8 mouse cellular contexts compared by ENCODE assay signal in the genomic region with DNA sequence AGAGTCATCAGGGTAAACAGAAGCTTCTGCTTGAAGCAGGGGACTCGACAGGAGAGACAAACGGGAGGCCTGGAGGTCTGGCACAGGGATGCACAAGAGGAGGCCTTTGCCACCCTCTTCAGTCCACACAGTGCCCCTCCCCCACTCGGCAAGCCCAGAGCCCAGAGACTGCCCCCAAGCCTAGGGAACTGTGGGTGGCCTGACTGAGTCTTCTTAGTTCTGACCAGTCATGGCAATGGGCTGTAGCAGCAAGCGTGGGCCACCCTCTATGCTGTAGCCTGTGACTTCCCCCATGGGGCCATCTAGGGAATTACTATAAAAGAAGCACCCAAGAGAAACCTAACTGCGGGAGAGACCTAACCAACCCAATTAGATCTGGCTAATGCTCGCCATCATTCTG. TPM values are rescaled to one million over a fixed set of nuclear protein-coding genes. Genes with fewer than 3 reads are reported as not detected.
DNase-seq lines count a peak whose midpoint lies in the region; ATAC-seq lines count a peak whose summit lies in the region.
"Had no signal": no experiment of that assay in that cellular context is flagged by ENCODE, and none has a peak within 500 bp of the region (broad histone marks: within the 10 kb centered on the region; RNA-seq: fewer than 3 reads in every experiment).

No protein-coding gene starts in this region.

- no peaks in the 10 kb centered on the region for H3K9me3 ChIP-seq in kidney, embryonic 16.5 days (ENCODE audit: low read length)
- no peaks in the 10 kb centered on the region for H3K9me3 ChIP-seq in intestine, embryonic 15.5 days
- H3K9me3 ChIP-seq: liver, embryonic 15.5 days had no signal

- peaks cover 34% of the 10 kb centered on the region for H3K4me1 ChIP-seq in kidney, embryonic 16.5 days (ENCODE audit: insufficient read depth, low read length)
- peaks cover 26% of the 10 kb centered on the region for H3K4me1 ChIP-seq in intestine, embryonic 15.5 days (replicated peaks)

- H3K36me3 ChIP-seq in kidney, embryonic 16.5 days (ENCODE audit: insufficient read depth, low read length) = no peaks in the 10 kb centered on the region
- no peaks in the 10 kb centered on the region for H3K36me3 ChIP-seq in intestine, embryonic 15.5 days
- H3K36me3 ChIP-seq: liver, embryonic 15.5 days had no signal

- peak overlapping the region; percentile 56 for H3K4me3 ChIP-seq in kidney, embryonic 16.5 days (ENCODE audit: low read length)
- H3K4me3 ChIP-seq in intestine, embryonic 15.5 days (replicated peaks) = peak overlapping the region; percentile 48
- H3K4me3 ChIP-seq: liver, embryonic 15.5 days had no signal

- 9% methylated on average over 6 of the region's 6 CpGs for WGBS in kidney, embryonic 16.5 days
- 12% methylated on average over 6 of the region's 6 CpGs for WGBS in intestine, embryonic 15.5 days

- H3K27me3 ChIP-seq in kidney, embryonic 16.5 days (ENCODE audit: insufficient read depth, low read length) = peaks cover 19% of the 10 kb centered on the region
- H3K27me3 ChIP-seq in intestine, embryonic 15.5 days (replicated peaks) = peaks cover 48% of the 10 kb centered on the region

- no peak overlapping the region for H3K27ac ChIP-seq in kidney, embryonic 16.5 days (ENCODE audit: low read length)
- no peak overlapping the region for H3K27ac ChIP-seq in intestine, embryonic 15.5 days
- H3K27ac ChIP-seq: liver, embryonic 15.5 days had no signal

- no peak overlapping the region for H3K9ac ChIP-seq in kidney, embryonic 16.5 days (replicated peaks; ENCODE audit: low read length)
- no peak overlapping the region for H3K9ac ChIP-seq in intestine, embryonic 15.5 days
- H3K9ac ChIP-seq: liver, embryonic 15.5 days had no signal

- ATAC-seq in kidney, embryonic 16.5 days (ENCODE audit: low FRiP score, low TSS enrichment) = peak; percentile 73
- peak; percentile 48; the same call in 1 of the 2 replicates for ATAC-seq in intestine, embryonic 15.5 days

- DNase-seq in kidney, adult 18-20 months = no peak
- peak; percentile 55 for DNase-seq in embryo, embryonic 10.5 days (ENCODE audit: low spot score)
- peak; percentile 33 for DNase-seq in lung, postnatal 25 days (ENCODE audit: low spot score)
- no peak for DNase-seq in cerebellum, adult 11 months
- DNase-seq in spleen, postnatal 4 days (ENCODE audit: low spot score in 2 of 2) = no peak

- H3K4me2 ChIP-seq in kidney, embryonic 16.5 days (replicated peaks; ENCODE audit: low read depth, low read length) = peak overlapping the region; percentile 85
- peak overlapping the region; percentile 91 for H3K4me2 ChIP-seq in intestine, embryonic 15.5 days (replicated peaks)

RNA-seq across cellular contexts. Expression of a gene that starts 1.9 kb away (rescaled TPM):
- polyA plus RNA-seq in kidney, embryonic 16.5 days (2015; fragmentation: Nextera tagmentation; extraction: Ambion mirVana) = 6.7 and 6.8 TPM in 2 replicates
- polyA plus RNA-seq in intestine, embryonic 15.5 days (2015; fragmentation: Nextera tagmentation; extraction: Ambion mirVana) = 6.9 and 7.1 TPM in 2 replicates

Comparison
In these comparisons a context has a peak if more than half of its experiments do, and no peak if none do; other contexts are left out.
1. DNase-seq: peak in embryo, embryonic 10.5 days (single experiment) and lung, postnatal 25 days (single experiment); none in kidney, adult 18-20 months (single experiment), cerebellum, adult 11 months (single experiment) and spleen, postnatal 4 days (0 of 2).